Mouse (Mus musculus) forebrain, postnatal 0 days (tissue): ENCODE results near the gene Tmprss2. TPM values are rescaled to one million over a fixed set of nuclear protein-coding genes. Genes with fewer than 3 reads are reported as not detected.

ENCODE experiments used
- ATAC-seq: fragments of 200-750 bp; cut with Nextera tagmentation; 2 replicates; pipeline ENCODE4 v1.8.0; 2017; ENCODE audit warnings: mild to moderate bottlenecking, moderate library complexity
- DNase-seq: peaks from one replicate; pipeline ENCODE4 v3.0.0-alpha.2; 2015
- H3K27ac ChIP-seq: fragments of 300-500 bp; sonication (generic); 2 replicates; pipeline ENCODE4 v1.5.1; 2014; ENCODE audit warnings: low read depth, mild to moderate bottlenecking, antibody characterized with exemption, low read length, moderate library complexity, mixed read lengths
- H3K27me3 ChIP-seq: fragments of 300-500 bp; sonication (generic); 2 replicates; pipeline ENCODE4 v1.6.1; 2014; ENCODE audit warnings: mild to moderate bottlenecking, low read length, mixed read lengths; ENCODE audit not compliant: insufficient read depth
- H3K36me3 ChIP-seq: fragments of 300-500 bp; sonication (generic); 2 replicates; pipeline ENCODE4 v1.6.1; 2014; ENCODE audit warnings: mild to moderate bottlenecking, moderate library complexity; ENCODE audit not compliant: insufficient read depth
- H3K4me1 ChIP-seq: fragments of 300-500 bp; sonication (generic); 2 replicates; pipeline ENCODE4 v1.6.1; 2014; ENCODE audit warnings: antibody characterized with exemption; ENCODE audit not compliant: insufficient read depth
- H3K4me2 ChIP-seq: fragments of 300-500 bp; sonication (generic); 2 replicates; pipeline ENCODE4 v1.6.1; 2014; ENCODE audit warnings: low read depth, mild to moderate bottlenecking, moderate library complexity
- H3K4me3 ChIP-seq: fragments of 300-500 bp; sonication (generic); 2 replicates; pipeline ENCODE4 v1.5.1; 2014; ENCODE audit warnings: low read depth, low read length, mixed read lengths
- H3K9ac ChIP-seq: fragments of 300-500 bp; sonication (generic); 2 replicates; pipeline ENCODE4 v1.6.1; 2014; ENCODE audit warnings: mild to moderate bottlenecking
- H3K9me3 ChIP-seq: fragments of 300-500 bp; sonication (generic); 2 replicates; pipeline ENCODE4 v1.6.1; 2016; ENCODE audit warnings: low read length
- CTCF ChIP-seq: sonication (generic); IDR thresholded peaks from 2 replicates; pipeline ENCODE4 v1.5.1; 2016; ENCODE audit warnings: antibody characterized with exemption, control low read depth, low read depth
- WGBS: fragments of 180-500 bp; shearing (Covaris S2); extraction: QIAGEN DNeasy Blood & Tissue Kit; methylation state at CpG from one replicate; pipeline ENCODE4 v1.1.7; 2014; 5-methylcytosine and 5-hydroxymethylcytosine counted together
- polyA plus RNA-seq: library from polyadenylated mRNA; unstranded; fragments of >200 nt; fragmentation: Nextera tagmentation; extraction: Ambion mirVana; gene quantifications from 2 replicates; pipeline ENCODE4 v1.2.1, GENCODE M21; 2015
- total RNA-seq: library from RNA; depleted of rRNA; stranded (reverse); fragments of >200 nt; gene quantifications from 2 replicates; pipeline ENCODE4 v1.2.3, GENCODE M21; 2014; rRNA removed

The Tmprss2 gene
- total RNA-seq (0.10 and 0.15 TPM in 2 replicates), polyA plus RNA-seq (0.15 and 0.16 TPM in 2 replicates)

DNA sequence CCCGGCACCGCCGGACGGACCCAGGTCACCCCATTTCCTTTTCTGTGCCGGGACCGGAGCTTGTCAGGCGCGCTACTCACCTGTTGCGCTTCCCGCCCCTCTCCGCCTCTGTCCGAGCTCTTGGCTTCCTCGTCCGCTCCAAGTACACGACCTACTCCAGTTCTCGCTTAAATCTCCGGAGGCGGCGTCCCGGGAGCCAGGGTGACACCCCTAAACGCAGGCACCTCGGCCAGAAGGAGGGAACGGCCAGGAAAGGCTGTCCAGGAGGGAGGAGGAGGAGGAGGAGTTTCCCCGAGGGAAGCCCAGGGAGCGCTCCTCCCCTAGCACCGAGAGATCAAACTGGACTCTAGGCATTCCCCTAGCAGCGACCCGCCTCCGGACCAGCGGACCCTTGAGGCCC, at the start of gene Tmprss2:
Gene Tmprss2 (minus strand): TSS at position 257 of the 400 bp plus-strand sequence.
- no peak for TF ChIP-seq CTCF
- peaks cover 32% of the 10 kb centered on the region for H3K27me3 ChIP-seq
- DNase-seq = no peak
- H3K4me3 ChIP-seq = peak within 1 kb of the TSS; percentile 34
- H3K36me3 ChIP-seq = no peaks in the 10 kb centered on the region
- H3K4me2 ChIP-seq = peak within 1 kb of the TSS; percentile 58
- WGBS = under 1% methylated on average over 30 of the region's 30 CpGs
- H3K9me3 ChIP-seq = no peaks in the 10 kb centered on the region
- H3K9ac ChIP-seq = no peak within 1 kb of the TSS
- H3K4me1 ChIP-seq = peaks cover 6% of the 10 kb centered on the region; the same call in 1 of the 2 replicates
- no peak for ATAC-seq
- no peak within 1 kb of the TSS for H3K27ac ChIP-seq

GRCm38 (mm10) chr16:97659225-97659658, 48.2 kb upstream of the Tmprss2 start:
- DNase-seq = no peak
- Histone ChIP-seq H3K27ac (no peak overlapping the region), H3K36me3 (no peaks in the 10 kb centered on the region), H3K4me2 (no peak overlapping the region), H3K4me1 (no peaks in the 10 kb centered on the region), H3K9ac (no peak overlapping the region), H3K27me3 (no peaks in the 10 kb centered on the region), H3K9me3 (no peaks in the 10 kb centered on the region), H3K4me3 (no peak overlapping the region)
- ATAC-seq = no peak
- TF ChIP-seq CTCF = no peak
- WGBS = 12% methylated on average over 1 of the region's 1 CpGs

DNA sequence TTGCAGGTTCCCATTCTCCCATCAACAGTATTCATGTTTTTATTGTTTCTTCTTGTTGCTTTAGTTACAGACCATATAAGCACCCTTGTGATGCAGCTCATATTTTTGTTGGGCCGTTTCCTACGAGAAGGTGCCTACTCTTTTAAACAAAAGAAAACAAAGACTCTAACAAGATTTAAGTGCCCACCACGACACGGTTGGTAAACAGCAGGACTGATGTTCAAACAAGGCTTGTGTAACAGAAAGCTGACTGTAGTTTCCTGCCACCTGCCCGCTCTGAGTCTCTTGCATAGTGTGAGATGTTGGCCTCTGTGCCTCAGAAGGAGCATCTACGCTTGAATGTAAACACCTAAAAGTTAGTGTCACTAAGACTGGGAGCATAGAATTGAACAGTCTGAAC, 47.5 kb upstream of the Tmprss2 start:
- H3K4me3 ChIP-seq = no peak overlapping the region
- H3K27ac ChIP-seq = no peak overlapping the region
- 60% methylated on average over 6 of the region's 6 CpGs for WGBS
- DNase-seq = no peak
- ATAC-seq = no peak
- no peaks in the 10 kb centered on the region for H3K4me1 ChIP-seq
- TF ChIP-seq CTCF = no peak
- no peaks in the 10 kb centered on the region for H3K9me3 ChIP-seq
- H3K36me3 ChIP-seq = no peaks in the 10 kb centered on the region
- no peak overlapping the region for H3K4me2 ChIP-seq
- no peaks in the 10 kb centered on the region for H3K27me3 ChIP-seq
- no peak overlapping the region for H3K9ac ChIP-seq

DNA sequence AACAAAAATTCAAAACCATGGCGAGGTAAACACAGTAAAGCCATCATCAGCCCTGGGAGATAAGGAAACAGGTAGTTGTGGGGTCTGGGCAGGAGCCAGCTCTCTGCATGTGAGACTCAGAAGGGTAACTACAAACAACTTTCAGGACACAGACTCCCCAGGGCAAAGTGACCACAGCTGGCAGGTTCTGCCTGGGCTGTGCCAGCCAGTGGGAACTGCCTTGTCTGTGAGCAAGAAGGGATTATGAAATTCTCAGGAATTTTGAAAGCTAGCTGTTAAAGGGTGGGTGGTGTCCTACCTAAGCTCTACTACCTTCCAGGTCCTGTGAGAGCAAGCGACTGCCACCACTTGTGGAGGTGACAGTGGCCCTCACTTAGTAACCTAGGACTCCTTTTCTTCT, 44.8 kb upstream of the Tmprss2 start:
- Histone ChIP-seq H3K9me3 (no peaks in the 10 kb centered on the region), H3K27me3 (no peaks in the 10 kb centered on the region), H3K4me2 (no peak overlapping the region), H3K36me3 (no peaks in the 10 kb centered on the region), H3K27ac (no peak overlapping the region), H3K4me3 (no peak overlapping the region), H3K4me1 (no peaks in the 10 kb centered on the region), H3K9ac (no peak overlapping the region)
- no peak for DNase-seq
- no peak for TF ChIP-seq CTCF
- ATAC-seq = no peak
- 79% methylated on average over 2 of the region's 2 CpGs for WGBS

DNA sequence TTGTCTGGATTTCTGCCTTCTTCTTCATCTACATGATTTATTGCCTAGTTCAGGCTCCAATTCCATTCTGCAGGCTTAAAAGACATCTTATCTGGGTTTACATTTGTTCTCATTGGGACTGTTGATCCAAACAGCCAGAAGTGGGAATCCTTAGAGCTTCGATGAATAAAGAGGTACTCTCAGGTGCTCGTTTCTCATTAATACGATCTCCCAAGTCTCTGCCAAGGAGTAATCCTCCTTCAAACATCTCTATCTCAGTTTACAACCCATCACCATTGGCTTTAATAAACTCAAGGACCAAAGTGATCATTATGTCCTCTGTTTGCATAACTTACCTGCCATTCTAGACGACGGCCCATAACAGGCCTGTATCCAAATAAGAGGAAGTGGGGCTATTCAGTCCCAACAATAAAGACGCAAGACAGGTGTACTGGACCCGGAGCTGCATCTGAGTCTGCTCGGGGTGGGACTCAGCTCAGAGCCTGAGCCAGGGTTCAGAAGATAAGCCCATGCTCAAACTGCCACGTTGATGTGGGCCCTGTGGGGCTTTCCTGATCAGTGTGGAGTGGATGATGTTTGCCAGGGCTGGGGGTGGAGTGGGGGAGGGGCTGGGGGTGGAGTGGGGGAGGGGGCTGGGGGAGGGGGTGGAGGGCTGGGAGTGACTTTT, 38.7 kb upstream of the Tmprss2 start:
- no peak overlapping the region for H3K4me2 ChIP-seq
- H3K9ac ChIP-seq = no peak overlapping the region
- DNase-seq = no peak
- WGBS = 83% methylated on average over 9 of the region's 9 CpGs
- H3K4me1 ChIP-seq = no peaks in the 10 kb centered on the region
- no peak for ATAC-seq
- no peaks in the 10 kb centered on the region for H3K27me3 ChIP-seq
- H3K4me3 ChIP-seq = no peak overlapping the region
- H3K36me3 ChIP-seq = no peaks in the 10 kb centered on the region
- H3K9me3 ChIP-seq = no peaks in the 10 kb centered on the region
- no peak overlapping the region for H3K27ac ChIP-seq
- no peak for TF ChIP-seq CTCF

DNA sequence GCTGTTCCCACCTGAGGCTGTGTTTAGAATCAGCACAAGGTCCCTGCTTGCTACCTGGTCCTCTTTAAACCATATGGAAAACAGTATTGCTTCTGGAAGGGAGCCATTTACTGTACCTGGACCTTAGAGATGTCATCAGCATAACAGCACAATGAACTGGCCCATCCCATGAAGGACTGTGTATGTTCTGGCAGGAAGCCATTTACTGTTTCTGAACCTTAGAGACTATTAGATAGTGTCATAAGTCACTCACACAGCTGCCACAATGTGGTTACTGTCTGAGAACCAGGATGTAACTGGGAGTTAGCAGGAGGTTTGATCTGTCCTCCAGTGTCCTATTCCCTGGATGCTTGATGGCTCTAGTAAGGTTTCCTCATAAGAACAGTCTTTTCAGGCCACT, 33.7 kb upstream of the Tmprss2 start:
- Histone ChIP-seq H3K4me3 (no peak overlapping the region), H3K36me3 (no peaks in the 10 kb centered on the region), H3K27me3 (no peaks in the 10 kb centered on the region), H3K4me2 (no peak overlapping the region), H3K9me3 (no peaks in the 10 kb centered on the region), H3K27ac (no peak overlapping the region), H3K9ac (no peak overlapping the region), H3K4me1 (no peaks in the 10 kb centered on the region)
- ATAC-seq = no peak
- no peak for DNase-seq
- no peak for TF ChIP-seq CTCF

GRCm38 (mm10) chr16:97639630-97640029, 28.6 kb upstream of the Tmprss2 start:
- TF ChIP-seq CTCF = no peak
- 93% methylated on average over 3 of the region's 3 CpGs for WGBS
- Histone ChIP-seq H3K27me3 (no peaks in the 10 kb centered on the region), H3K9ac (no peak overlapping the region), H3K4me2 (no peak overlapping the region), H3K27ac (no peak overlapping the region), H3K36me3 (no peaks in the 10 kb centered on the region), H3K4me3 (no peak overlapping the region), H3K9me3 (no peaks in the 10 kb centered on the region), H3K4me1 (no peaks in the 10 kb centered on the region)
- no peak for DNase-seq
- no peak for ATAC-seq
